Mouse (Mus musculus) CD4-positive helper T cell, adult 2 months (primary cell): Measurements from ENCODE around the gene Igfbpl1.
A peak's percentile ranks its signal among the peaks of the same experiment; 100 is the strongest.

ENCODE experiments used
- DNase-seq: peaks from one replicate; pipeline ENCODE4 v3.0.0-alpha.2; 2012; ENCODE audit warnings: low read depth, missing footprints, low spot score

Igfbpl1 gene

DNA sequence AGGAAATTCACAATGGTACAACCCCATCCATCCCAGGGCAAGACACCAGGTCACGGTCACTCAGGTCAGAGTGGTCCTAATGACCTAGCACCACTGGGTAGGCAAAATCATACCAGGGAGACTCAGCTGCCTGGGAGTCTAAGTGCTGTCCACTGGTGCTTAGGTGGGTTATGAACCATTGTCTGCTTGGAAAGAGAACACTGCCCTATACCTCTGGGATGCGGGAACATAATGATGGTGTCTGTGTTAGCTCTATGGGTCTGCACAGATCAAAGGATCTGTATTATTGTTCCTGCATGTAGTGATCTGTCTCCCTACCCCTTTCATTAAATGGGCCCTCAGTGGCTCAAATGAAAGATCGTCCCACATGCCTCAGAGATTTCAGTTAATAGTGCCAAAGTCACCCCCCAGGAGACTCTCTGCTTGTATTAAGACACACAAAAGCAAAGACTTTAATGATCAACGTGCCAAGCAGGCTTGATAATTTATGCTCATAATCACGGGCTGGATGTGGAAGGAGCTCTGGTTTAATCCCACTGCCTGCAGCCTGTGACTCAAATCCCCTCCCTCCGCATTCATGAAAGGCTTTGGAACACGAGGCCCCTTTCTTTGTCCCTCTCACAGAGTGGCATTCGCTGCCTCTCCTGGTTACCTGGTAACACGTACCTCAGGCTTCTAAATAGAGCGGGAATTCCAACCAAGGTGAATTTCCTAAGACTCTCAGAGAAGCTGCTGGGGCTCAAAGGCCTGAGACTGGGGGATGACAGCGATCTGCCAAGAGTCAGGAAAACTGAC lies 3.7 kb downstream of the Igfbpl1 start:
- DNase-seq = no peak

DNA sequence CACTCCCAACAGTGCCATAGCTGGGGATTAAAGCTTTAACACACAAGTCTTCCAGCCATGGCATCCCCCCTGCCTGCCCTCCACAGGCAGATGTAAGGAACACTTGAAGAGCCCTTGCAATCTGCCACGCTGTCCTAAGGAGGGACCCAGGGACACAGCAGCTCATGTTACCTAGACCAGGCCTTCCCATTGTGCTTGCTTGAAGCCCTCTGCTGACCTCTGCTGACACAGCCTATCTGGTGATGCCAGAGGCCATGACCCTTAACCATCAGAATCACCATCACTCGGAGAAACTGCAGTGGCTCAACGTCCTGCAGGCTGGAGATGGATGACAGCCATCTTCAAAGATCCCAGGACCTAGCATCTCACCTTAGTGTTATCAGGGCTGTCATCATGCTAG lies 4.7 kb downstream of the Igfbpl1 start:
- no peak for DNase-seq

DNA sequence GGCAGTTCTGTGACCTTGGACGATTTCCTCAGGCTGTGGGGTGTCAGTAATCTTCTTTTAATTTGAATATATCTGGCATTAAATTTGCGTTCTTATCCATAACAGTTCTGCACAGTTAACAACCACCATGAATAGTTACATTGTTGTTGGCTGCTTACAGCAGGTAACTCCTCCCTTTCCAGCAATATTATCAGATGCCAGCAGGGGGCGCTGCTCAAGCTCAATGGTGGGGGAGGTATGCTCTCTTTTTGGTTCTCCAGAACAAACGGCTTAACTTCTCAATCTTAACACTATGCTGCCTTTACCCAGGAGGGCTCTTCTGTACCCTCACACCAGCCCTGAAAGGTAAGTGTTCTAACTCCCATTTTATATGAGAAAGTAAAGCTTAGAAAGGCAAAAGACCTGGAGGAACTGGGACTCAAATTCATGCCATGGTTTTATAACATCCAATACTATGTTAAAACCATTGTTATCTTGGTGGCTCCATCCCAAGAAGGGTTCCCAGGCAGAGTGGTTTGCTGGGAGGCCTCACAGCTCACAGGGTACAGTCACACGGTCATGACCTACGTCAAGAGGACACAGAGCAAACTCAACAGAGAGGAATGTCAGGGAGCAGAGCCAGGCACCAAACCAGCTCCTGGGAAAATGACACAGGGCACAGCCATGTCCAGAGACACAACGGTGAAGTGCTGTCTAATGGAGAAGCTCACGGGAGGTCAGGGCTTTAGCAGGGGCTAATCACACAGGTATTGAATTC lies 6.5 kb downstream of the Igfbpl1 start:
- DNase-seq = peak; percentile 34

DNA sequence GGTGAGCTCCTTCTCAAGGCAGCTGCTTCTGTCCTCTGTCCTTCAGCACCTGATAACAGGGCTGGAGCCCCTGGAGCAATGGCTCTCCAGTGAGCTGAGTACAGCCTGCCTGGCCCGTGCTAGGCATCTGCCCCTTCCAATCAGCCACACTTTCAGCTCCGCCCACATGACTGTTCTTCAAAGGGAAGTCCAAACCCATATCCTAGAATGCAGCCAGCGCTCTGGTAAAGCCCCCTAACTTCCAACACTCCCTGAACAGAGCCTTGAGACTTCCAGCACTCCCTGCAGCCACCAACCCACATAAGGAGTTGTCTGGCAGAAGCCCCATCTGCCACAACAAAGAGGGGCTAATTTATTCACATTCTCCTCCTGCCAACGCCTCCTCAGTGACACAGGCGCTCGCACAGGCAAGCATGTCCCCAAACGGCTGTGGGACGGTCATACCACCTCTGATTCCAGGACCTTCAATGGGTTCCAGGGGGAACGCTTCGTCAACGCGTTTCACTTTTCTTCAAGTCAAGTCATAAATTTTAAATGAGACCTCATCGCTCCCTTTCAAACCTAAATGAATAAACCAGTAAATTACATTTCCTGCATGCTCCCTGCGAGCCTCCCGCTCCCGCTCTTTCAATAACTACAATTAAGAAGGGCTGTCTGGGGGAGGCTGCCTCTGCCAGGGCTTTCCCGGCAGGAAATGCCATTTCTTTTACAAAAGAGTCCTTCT lies 7.4 kb downstream of the Igfbpl1 start:
- no peak for DNase-seq

DNA sequence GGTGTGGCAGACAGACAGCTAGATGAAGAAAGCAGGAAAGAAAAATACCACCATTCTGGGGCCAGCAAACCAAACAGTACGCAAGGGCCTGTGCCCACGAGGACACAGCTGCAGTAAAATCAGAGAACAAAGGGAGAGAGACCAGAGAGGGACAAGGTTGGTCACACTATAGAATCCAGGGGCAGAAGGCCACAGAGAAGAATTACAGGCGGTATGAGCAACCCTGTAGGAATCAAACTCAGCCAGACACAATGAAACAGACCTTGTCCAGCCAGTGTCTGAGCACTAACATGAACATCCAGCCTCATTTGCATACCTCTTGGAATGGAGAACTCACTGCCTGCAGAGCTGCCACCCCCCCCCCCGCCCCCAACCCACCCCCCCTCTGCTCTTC lies 7.9 kb downstream of the Igfbpl1 start:
- no peak for DNase-seq

DNA sequence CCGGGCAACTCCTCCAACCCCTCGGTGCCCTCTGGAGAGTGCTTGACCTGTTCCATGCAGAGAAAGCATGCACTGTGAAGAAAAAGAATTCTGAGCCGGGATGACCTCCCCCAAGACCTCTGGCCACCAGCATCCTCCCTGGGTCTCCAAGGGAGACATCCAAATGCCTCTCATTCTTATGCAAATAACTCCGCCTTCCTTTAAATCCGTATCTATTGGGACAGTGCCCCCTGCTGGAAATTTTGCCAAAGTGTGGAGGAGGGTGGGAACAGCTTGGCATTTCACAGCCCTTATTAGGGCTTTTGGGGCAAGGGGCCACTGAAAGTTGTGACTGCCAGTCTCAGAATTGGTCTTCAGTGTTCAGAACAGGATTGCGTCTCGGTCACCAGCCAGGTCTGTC lies 11.2 kb downstream of the Igfbpl1 start:
- no peak for DNase-seq

DNA sequence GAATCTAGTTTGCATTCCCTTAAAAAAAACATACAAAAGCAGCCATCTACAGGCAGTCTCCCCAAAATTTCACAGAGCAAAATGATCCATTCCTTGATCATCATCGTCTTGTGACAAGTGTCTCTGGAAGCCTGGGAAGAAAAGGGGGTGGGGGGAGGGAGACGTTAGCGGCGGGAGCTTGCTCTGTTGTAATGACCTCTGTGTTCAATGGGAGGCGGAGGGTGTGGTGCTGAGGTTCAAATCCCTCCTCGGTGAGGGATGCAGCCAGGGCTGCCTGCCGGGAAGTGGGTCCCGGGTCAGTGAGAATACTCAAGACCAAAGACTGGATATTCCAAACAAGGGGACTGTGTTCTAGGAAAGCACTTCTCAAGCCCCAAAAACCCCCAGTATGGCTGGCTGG lies 15.5 kb downstream of the Igfbpl1 start:
- no peak for DNase-seq

DNA sequence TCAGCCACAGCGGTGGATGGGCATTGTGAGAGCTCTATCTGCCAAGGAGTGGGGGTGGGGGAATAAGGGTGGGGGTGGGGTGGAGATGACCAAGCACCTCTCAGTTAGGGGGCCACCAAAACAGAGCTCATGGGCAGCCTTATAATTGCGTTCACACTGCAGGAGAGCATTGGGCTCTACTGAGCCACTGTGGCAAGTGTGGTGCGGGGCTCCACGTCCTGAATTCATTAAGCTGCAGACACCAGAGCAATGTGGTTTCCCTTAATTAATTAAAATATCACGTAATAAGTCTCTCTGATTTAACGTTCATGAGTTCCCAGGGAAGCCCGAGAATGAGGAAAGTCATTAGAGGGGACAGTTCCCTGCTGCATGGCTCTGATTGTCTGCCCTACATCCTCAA lies 18.7 kb downstream of the Igfbpl1 start:
- no peak for DNase-seq

DNA sequence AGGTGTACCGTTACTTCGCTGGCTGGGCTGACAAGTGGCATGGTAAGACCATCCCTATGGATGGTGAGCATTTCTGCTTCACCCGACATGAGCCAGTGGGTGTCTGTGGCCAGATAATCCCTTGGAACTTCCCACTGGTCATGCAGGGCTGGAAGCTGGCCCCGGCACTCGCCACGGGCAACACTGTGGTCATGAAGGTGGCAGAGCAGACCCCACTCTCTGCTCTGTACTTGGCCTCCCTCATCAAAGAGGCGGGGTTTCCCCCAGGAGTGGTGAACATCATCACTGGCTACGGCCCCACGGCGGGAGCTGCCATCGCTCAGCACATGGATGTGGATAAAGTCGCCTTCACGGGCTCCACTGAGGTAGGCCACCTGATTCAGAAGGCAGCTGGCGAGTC lies 23.8 kb downstream of the Igfbpl1 start:
- no peak for DNase-seq

DNA sequence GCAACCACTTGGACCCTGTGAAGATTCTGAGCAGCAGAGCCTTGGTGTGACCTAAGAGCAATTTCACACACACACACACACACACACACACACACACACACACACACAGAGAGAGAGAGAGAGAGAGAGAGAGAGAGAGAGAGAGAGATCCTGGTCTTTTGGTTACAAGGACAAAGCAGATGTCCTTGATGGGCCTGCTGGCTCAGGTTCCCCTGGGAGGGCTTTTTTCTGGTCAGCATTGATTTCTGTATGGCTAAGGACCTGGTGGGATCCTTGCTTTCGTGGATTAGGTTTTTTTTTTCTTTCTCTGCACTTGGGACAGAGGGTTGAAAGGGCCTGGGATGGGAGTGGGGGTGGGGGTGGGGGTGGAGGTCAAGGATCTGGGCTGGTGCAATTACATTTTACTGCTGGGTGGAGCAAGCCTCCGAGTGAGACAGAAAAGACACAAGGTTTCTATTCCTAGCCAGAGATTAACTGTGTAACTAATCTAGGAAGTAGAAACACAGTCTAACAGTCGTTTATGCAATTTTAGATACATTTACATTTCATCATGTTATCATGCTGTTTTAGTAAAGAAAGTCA lies 26.7 kb downstream of the Igfbpl1 start:
- no peak for DNase-seq

DNA sequence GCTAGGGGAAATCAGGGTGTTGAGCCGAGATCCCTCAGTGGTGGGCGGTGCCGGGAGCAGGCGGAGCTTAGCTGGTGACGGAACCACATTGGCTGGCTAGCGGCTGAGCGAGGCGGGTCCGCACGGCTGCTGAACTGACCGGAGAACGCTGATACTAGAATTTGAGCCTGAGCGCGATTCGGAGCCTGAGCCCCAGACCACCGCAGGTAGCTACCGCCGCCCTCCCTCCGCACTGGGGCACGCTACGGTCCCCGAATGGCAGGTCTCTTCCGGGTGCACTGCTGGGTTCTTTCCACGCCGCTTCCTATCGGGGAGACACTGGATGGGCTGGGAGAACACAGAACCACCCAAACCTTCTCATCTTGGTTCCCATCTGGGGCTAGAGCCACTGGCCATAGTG lies 27.8 kb downstream of the Igfbpl1 start, which contains the start of gene Aldh1b1:
Gene Aldh1b1, plus strand, starts transcription at position 59 of the 400 bp plus-strand sequence.
- DNase-seq = peak; percentile 66

DNA sequence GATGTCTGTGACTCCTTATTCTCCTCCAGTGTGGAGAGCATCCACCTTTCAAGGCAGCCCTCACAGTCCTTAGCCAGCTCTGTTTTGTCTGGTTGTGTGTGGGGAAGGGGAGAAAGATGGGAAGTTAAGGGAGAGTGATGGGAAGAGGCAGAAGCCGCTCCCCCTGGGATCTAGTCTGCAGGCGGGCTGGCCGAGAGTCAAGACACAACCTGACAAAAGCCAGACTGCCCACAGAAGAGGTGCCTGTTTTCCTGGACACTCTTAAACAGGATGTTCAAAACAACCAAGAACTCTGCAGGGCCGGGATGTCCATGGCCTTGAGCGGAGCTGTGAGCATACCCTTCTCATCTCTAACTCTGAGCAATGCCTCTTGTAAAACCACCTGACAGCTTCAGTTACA lies 30.0 kb downstream of the Igfbpl1 start:
- no peak for DNase-seq

DNA sequence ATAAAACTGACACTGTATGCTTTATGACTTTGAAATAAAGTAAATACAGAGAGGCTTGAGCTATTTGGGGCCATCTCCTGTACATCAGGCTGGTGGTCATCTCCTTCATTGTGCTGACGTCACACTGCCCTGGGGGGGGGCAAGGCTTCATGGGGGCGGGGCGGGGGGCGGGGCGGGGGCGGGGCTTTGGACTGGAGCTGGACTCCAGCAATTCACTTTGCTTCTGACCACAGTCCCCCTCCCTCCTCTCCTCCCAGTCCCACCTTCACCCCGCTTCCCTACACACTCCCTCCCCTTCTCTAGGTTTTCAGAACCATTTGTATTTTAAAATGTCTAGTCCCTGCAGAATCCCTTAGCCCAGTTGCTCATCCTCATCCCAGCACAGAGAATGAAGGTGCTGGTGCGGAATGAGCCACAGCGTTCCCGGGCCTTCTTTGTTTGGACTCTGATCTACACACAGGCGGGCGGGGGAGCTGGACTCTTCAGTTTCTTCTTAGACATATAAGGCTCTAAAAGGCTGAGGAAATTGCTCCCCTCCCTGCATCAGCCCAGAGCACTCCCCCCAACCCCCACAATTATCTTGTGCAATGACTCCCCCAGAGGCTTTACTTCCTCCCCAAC lies 31.4 kb downstream of the Igfbpl1 start:
- no peak for DNase-seq

DNA sequence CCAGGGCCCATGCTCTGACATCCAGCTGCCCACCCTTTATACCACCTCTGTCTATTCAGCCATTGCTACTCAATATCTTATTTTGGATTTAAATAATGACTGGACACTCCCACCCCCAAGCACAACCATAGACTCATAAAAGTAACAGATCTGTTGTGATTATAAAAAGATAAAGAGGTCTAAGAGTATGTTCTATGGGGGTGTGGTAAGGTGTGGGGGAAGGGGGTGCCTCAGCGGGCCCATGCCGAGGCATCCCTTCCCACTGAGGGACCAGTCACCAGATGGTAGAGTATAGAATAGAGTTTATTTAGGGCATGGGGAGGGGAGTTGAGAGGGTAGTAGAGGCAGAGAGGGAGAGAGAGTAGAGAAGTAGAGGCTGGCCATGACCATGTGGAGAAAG lies 36.7 kb downstream of the Igfbpl1 start:
- DNase-seq = no peak

DNA sequence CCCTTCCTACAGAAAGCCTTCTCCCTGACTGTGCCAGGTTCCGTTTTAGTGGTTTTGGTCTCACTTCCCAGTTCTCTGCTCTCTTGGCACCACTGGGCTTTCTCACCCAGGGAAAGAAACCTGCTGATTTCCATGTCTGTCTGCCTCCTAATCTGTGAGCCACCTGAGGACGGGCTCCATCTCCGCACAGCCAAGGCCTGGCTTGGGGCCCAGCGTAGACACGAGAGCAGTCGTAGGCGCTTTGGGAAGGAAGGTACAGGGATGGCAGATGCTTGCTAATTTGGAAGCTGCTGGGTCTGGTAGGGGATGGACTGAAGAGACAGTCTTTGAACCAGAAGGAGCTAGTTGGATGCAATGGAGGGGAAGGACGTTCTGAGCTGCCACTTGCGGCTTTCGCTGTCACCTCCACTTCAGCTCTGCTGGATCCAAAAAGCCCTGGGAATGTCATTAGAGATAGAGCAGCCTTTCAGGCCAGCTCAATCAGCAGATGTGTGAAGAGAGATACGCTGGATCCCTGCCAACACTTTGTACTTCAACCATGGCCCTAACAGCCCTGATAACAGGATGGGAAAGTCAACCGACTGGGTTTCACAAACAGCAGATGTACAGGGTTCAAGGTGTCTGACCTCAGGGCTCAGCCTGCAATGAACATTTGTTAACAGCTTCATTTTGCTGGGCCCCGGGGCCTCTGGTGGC lies 37.3 kb downstream of the Igfbpl1 start:
- DNase-seq = no peak

DNA sequence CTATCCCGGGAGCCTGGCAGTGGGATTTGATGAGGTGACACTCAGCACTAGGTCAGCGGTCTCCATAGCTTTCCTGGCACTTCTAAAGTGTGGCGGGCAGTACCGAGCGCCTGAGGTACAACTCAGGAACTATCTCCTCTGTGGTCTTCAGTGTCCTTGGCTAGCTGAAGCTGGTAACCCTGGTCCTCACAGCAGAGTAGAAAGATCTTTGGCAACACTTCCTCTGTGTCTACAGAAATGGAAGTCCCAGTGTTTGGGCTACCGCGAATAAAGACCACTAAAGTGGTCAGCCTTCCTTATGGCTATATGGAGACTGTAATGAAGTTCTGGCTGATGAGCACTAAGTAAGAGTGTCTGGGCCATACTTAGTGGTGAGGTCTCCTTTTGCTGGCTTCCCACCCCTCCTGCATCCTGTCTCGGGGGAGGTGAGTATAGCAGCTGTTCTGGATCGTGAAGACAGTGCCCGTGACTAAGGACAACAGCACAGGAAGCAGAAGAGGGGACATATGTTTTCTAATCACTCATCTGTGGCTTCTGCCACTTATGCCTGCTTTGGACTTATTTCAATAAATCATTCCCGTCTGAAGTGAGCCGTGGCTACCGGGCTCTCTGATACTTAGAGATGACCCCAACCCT lies 38.2 kb downstream of the Igfbpl1 start:
- no peak for DNase-seq

DNA sequence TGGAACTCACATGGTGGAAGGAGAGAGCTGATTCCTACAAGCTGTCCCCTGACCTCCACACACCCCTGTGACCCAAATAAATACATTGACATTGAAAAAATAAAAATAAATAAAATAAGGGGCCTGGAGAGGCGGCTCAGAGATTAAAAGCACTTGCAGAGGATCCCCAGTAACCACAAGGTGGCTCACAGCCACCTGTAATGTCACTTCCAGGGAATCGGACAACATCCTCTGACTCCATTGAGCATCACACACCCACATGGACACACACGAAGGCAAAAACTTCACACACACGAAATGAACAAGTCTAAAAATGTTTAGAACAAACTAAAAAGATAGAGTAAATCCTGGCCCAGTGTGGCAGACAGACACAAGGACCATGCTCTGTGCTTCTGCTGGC lies 40.0 kb downstream of the Igfbpl1 start:
- DNase-seq = no peak

DNA sequence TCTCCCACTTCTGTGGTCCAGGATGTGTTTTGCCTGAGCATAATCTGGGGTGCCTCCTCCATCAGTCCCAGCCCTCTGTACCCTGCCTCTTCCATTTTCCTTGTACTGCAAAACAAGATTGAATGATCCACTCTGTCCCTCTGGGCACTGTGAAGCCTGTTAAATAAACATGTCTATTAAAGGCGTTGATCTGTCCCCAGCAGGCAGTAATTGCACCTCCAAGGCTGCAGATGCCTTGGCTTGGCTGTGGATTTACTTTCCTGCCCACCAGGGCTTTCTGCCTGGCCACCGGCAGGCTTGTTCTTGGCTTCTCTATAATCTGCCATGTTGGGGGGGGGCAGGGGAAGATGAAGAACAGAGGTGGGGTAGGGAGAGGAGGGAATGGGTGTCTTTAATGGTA lies 40.8 kb downstream of the Igfbpl1 start:
- DNase-seq = no peak

DNA sequence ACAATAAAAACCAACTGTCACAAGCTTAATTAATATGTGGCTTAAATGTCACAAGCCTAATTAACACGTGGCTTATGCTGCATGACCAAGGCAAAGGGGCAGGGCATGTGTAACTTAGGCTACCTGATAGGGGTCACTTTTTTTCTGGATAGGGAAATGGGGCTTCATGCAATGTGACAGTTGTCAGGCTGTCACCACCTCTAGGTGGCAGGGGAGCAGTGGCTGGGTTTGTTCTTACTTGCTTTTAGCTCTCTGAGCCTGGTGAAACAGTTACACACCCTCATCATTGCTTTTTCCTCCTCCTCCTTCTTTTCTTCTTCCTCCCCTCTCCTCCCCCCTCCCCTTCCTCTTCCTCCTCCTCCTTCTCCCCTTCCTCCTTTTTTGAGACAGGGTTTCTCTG lies 43.1 kb downstream of the Igfbpl1 start:
- no peak for DNase-seq

DNA sequence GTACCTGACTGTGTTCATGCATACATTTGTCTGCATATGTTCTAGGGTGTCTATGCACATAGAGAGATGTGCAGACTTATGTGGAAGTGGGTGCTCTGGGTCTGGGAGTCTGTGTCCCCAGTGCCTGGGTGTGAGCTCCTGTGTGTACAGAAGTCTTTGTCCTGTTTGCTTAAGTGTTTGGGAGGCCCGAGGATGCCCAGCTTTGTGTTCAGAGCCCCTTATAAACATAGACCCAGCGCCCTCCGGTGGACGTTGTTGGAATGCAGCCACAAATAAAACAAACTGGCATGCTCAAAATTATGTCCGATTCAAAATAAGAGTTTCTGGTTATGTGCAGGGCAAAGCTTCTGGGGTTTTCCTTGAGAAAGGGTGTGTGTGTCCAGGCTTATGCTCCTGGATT lies 55.1 kb downstream of the Igfbpl1 start:
- DNase-seq = peak; percentile 28

DNA sequence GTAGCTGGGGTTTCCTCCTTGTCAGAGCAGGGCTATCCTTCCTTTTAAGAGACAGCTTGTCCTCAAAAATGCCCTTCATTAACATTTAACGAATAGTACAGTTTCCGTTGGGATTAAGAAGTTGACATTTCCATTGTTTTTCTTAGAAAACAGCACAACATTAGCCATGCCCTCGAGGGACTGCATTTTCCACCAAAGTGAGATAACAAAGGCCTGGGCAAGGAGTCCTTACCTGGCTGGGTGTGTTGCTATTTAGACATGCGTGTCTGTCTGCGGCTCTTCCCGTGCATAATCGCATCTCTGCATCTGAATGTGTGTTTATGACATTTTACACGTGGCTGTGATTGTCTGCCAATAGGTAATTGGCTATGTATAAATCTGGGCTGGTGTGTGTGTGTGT lies 55.5 kb downstream of the Igfbpl1 start:
- no peak for DNase-seq
